ENCODE assay signal across 16 mouse cellular contexts in the genomic region with DNA sequence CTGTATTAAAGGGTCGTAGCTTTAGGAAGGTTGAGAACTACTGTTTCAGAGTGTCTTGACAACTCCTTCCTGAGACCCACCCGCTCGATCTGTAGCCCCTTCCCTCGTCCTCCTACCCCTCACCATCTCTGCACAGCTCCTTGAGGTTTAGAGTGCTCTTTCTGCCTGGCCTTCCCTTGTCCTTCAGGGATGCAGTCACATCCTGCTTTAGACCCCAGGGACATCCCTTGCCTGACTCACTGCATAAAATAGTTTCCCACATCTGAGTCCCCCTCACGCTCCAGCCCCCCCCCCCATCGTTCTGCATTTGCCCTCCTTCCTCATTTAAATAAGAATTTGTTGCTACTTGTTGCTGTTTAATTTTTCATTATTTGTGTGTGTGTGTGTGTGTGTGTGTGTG. TPM values are rescaled to one million over a fixed set of nuclear protein-coding genes. Genes with fewer than 3 reads are reported as not detected.
DNase-seq lines count a peak whose midpoint lies in the region; ATAC-seq and TF ChIP-seq lines count a peak whose summit lies in the region.
"Had no signal": no experiment of that assay in that cellular context is flagged by ENCODE, and none has a peak within 500 bp of the region (broad histone marks: within the 10 kb centered on the region; RNA-seq: fewer than 3 reads in every experiment).

No protein-coding gene starts in this region.

- ATAC-seq in hindbrain, postnatal 0 days: 0 out of 2 replicates have a peak, but pooled peaks have one; percentile 22
- ATAC-seq in hindbrain, embryonic 16.5 days: no peak
- no peak for ATAC-seq in embryonic facial prominence, embryonic 11.5 days (replicated peaks; ENCODE audit: insufficient number of reproducible peaks, low FRiP score, low TSS enrichment, low read depth)
- ATAC-seq: forebrain, embryonic 15.5 days had no signal

- no peaks in the 10 kb centered on the region for H3K36me3 ChIP-seq in hindbrain, postnatal 0 days (ENCODE audit: insufficient read depth, low read length)
- H3K36me3 ChIP-seq in hindbrain, embryonic 16.5 days (ENCODE audit: control insufficient read depth, insufficient read depth, low read length): no peaks in the 10 kb centered on the region
- H3K36me3 ChIP-seq in embryonic facial prominence, embryonic 11.5 days (replicated peaks; ENCODE audit: control insufficient read depth, insufficient read depth, low read depth, low read length): no peaks in the 10 kb centered on the region
- H3K36me3 ChIP-seq in limb, embryonic 10.5 days: no peaks in the 10 kb centered on the region
- H3K36me3 ChIP-seq: forebrain, embryonic 15.5 days had no signal

- H3K9ac ChIP-seq in hindbrain, postnatal 0 days (replicated peaks; ENCODE audit: low read length): no peak overlapping the region
- no peak overlapping the region for H3K9ac ChIP-seq in hindbrain, embryonic 16.5 days (ENCODE audit: low read depth, low read length)
- H3K9ac ChIP-seq in embryonic facial prominence, embryonic 11.5 days (replicated peaks; ENCODE audit: low read length): no peak overlapping the region
- H3K9ac ChIP-seq: forebrain, embryonic 15.5 days; liver, embryonic 14.5 days had no signal

- no peak overlapping the region for H3K4me2 ChIP-seq in hindbrain, postnatal 0 days (ENCODE audit: low read depth, low read length)
- H3K4me2 ChIP-seq in hindbrain, embryonic 16.5 days (ENCODE audit: low read length): no peak overlapping the region
- H3K4me2 ChIP-seq in embryonic facial prominence, embryonic 11.5 days (ENCODE audit: low read depth, low read length): no peak overlapping the region
- H3K4me2 ChIP-seq: forebrain, embryonic 15.5 days had no signal

- no peaks in the 10 kb centered on the region for H3K27me3 ChIP-seq in hindbrain, postnatal 0 days (ENCODE audit: insufficient read depth, low read length)
- no peaks in the 10 kb centered on the region for H3K27me3 ChIP-seq in hindbrain, embryonic 16.5 days (replicated peaks; ENCODE audit: control insufficient read depth, insufficient read depth, low read length)
- no peaks in the 10 kb centered on the region for H3K27me3 ChIP-seq in embryonic facial prominence, embryonic 11.5 days (ENCODE audit: control insufficient read depth, insufficient read depth, low read length)
- no peaks in the 10 kb centered on the region for H3K27me3 ChIP-seq in limb, embryonic 10.5 days (ENCODE audit: low read depth, poor library complexity, severe bottlenecking)
- H3K27me3 ChIP-seq: forebrain, embryonic 15.5 days had no signal

- intact Hi-C loops in left cerebral cortex, postnatal 10 days (cut with DNase I): no loop called here

- H3K4me3 ChIP-seq in hindbrain, postnatal 0 days (ENCODE audit: low read length): no peak overlapping the region
- no peak overlapping the region for H3K4me3 ChIP-seq in hindbrain, embryonic 16.5 days (ENCODE audit: low read length)
- H3K4me3 ChIP-seq in embryonic facial prominence, embryonic 11.5 days (ENCODE audit: low read depth, low read length): no peak overlapping the region
- H3K4me3 ChIP-seq in limb, embryonic 10.5 days: no peak overlapping the region
- H3K4me3 ChIP-seq: forebrain, embryonic 15.5 days; megakaryocyte, embryonic 14.5 days had no signal

- TF ChIP-seq CTCF in hindbrain, postnatal 0 days (IDR thresholded peaks at IDR 0.05; ENCODE audit: low read depth): no peak

- DNase-seq in hindbrain, postnatal 0 days (ENCODE audit: low spot score): no peak
- peak; percentile 5 for DNase-seq in embryonic facial prominence, embryonic 11.5 days (ENCODE audit: low spot score)
- DNase-seq in limb, embryonic 10.5 days (ENCODE audit: low spot score): no peak
- DNase-seq in frontal cortex, postnatal 14 days (ENCODE audit: low spot score in 2 of 2): no peak
- DNase-seq in left cerebral cortex, postnatal 10 days (ENCODE audit: extremely low spot score in 1 of 2, low spot score in 2 of 2): no peak
- DNase-seq in cerebellum, adult 9-11 months: no peak
- DNase-seq: cerebellum, adult 11 months; heart, adult 18-20 months; lung, postnatal 10 days; right cerebral cortex, adult 18-20 months had no signal

- no peaks in the 10 kb centered on the region for H3K4me1 ChIP-seq in hindbrain, postnatal 0 days (ENCODE audit: insufficient read depth, low read length)
- H3K4me1 ChIP-seq in hindbrain, embryonic 16.5 days (ENCODE audit: control insufficient read depth, insufficient read depth, low read depth, low read length): peaks cover 4% of the 10 kb centered on the region; the same call in 1 of the 2 replicates
- H3K4me1 ChIP-seq in embryonic facial prominence, embryonic 11.5 days (ENCODE audit: control insufficient read depth, insufficient read depth, low read length): no peaks in the 10 kb centered on the region
- peaks cover 28% of the 10 kb centered on the region for H3K4me1 ChIP-seq in limb, embryonic 10.5 days

- H3K9me3 ChIP-seq in hindbrain, postnatal 0 days (ENCODE audit: low read length): no peaks in the 10 kb centered on the region
- H3K9me3 ChIP-seq in hindbrain, embryonic 16.5 days (ENCODE audit: control insufficient read depth, low read length): no peaks in the 10 kb centered on the region
- no peaks in the 10 kb centered on the region for H3K9me3 ChIP-seq in embryonic facial prominence, embryonic 11.5 days (replicated peaks; ENCODE audit: control insufficient read depth, low read length)
- H3K9me3 ChIP-seq in limb, embryonic 10.5 days (replicated peaks): no peaks in the 10 kb centered on the region
- H3K9me3 ChIP-seq: forebrain, embryonic 15.5 days had no signal

- 76% methylated on average over 6 of the region's 6 CpGs for WGBS in hindbrain, postnatal 0 days
- 78% methylated on average over 6 of the region's 6 CpGs for WGBS in hindbrain, embryonic 16.5 days
- WGBS in embryonic facial prominence, embryonic 11.5 days: 58% methylated on average over 6 of the region's 6 CpGs
- WGBS in limb, embryonic 10.5 days: 81% methylated on average over 6 of the region's 6 CpGs

- H3K27ac ChIP-seq in hindbrain, postnatal 0 days: no peak overlapping the region
- H3K27ac ChIP-seq in hindbrain, embryonic 16.5 days (ENCODE audit: low read depth, low read length): no peak overlapping the region
- H3K27ac ChIP-seq in embryonic facial prominence, embryonic 11.5 days (replicated peaks; ENCODE audit: low read depth, low read length): no peak overlapping the region
- H3K27ac ChIP-seq in limb, embryonic 10.5 days: peak overlapping the region; percentile 81; the same call in 1 of the 2 replicates
- H3K27ac ChIP-seq: liver, embryonic 14.5 days had no signal

RNA-seq across cellular contexts. Expression of a gene that starts 31.0 kb away (rescaled TPM):
- total RNA-seq in hindbrain, postnatal 0 days (2014; rRNA removed): 58.0 and 58.7 TPM in 2 replicates
- 49.4 and 55.0 TPM in 2 replicates for polyA plus RNA-seq in hindbrain, postnatal 0 days (2015; fragmentation: Nextera tagmentation; extraction: Ambion mirVana)
- 23.1 and 25.9 TPM in 2 replicates for polyA plus RNA-seq in hindbrain, embryonic 16.5 days (2015; fragmentation: Nextera tagmentation; extraction: Ambion mirVana)
- 6.7 and 8.3 TPM in 2 replicates for polyA plus RNA-seq in embryonic facial prominence, embryonic 11.5 days (2014; fragmentation: Nextera tagmentation; extraction: Ambion mirVana)
- polyA plus RNA-seq in limb, embryonic 10.5 days (2016; fragmentation: Nextera tagmentation; extraction: Ambion mirVana): 3.0 and 5.1 TPM in 2 replicates
- 100 to 1,000 TPM; 139 to 187 TPM for total RNA-seq in left cerebral cortex, postnatal 10 days (2021)
- total RNA-seq: hematopoietic stem cell, adult 5-6 weeks; MEL had no signal
